ENCODE assay signal across 8 mouse cellular contexts in genomic region chr4:122890881-122891481, GRCm38 (mm10). TPM values are rescaled to one million over a fixed set of nuclear protein-coding genes. Genes with fewer than 3 reads are reported as not detected.
DNase-seq lines count a peak whose midpoint lies in the region; ATAC-seq and TF ChIP-seq lines count a peak whose summit lies in the region.

No protein-coding gene starts in this region.

- no peak for TF ChIP-seq POLR2A in thymus, adult 2 months (IDR thresholded peaks at IDR 0.05; ENCODE audit: control insufficient read depth, extremely low read depth, insufficient read depth, low read length, poor library complexity)

- WGBS in kidney, embryonic 15.5 days, result 11% methylated on average over 3 of the region's 3 CpGs
- 38% methylated on average over 3 of the region's 3 CpGs for WGBS in liver, embryonic 12.5 days (ENCODE audit: insufficient replicate concordance)
- 81% methylated on average over 3 of the region's 3 CpGs for WGBS in thymus, adult 2 months

- H3K27me3 ChIP-seq in kidney, embryonic 15.5 days, result no peaks in the 10 kb centered on the region
- H3K27me3 ChIP-seq in liver, embryonic 12.5 days (replicated peaks), result no peaks in the 10 kb centered on the region
- H3K27me3 ChIP-seq in thymus, adult 2 months (ENCODE audit: control insufficient read depth, insufficient read depth, low read length), result no peaks in the 10 kb centered on the region

- H3K9me3 ChIP-seq in kidney, embryonic 15.5 days (replicated peaks), result no peaks in the 10 kb centered on the region
- no peaks in the 10 kb centered on the region for H3K9me3 ChIP-seq in liver, embryonic 12.5 days (replicated peaks)

- ATAC-seq in kidney, embryonic 15.5 days (replicated peaks; ENCODE audit: low FRiP score), result no peak
- ATAC-seq in liver, embryonic 12.5 days, result no peak

- peak overlapping the region; percentile 11; the same call in 1 of the 2 replicates for H3K27ac ChIP-seq in kidney, embryonic 15.5 days
- H3K27ac ChIP-seq in liver, embryonic 12.5 days, result peak overlapping the region; percentile 61; the same call in 1 of the 2 replicates
- H3K27ac ChIP-seq in thymus, adult 2 months (ENCODE audit: control insufficient read depth, insufficient read depth, low read length), result no peak overlapping the region

- no peak overlapping the region for H3K4me3 ChIP-seq in kidney, embryonic 15.5 days (replicated peaks)
- H3K4me3 ChIP-seq in liver, embryonic 12.5 days, result no peak overlapping the region
- no peak overlapping the region for H3K4me3 ChIP-seq in thymus, adult 2 months (ENCODE audit: control insufficient read depth, insufficient read depth, low read length)

- no peak overlapping the region for H3K4me2 ChIP-seq in kidney, embryonic 15.5 days
- H3K4me2 ChIP-seq in liver, embryonic 12.5 days, result no peak overlapping the region; the same call in 1 of the 2 replicates

- H3K36me3 ChIP-seq in kidney, embryonic 15.5 days, result no peaks in the 10 kb centered on the region
- H3K36me3 ChIP-seq in liver, embryonic 12.5 days, result no peaks in the 10 kb centered on the region
- H3K36me3 ChIP-seq in thymus, adult 2 months (ENCODE audit: control insufficient read depth, insufficient read depth, low read length), result no peaks in the 10 kb centered on the region

- no peak for TF ChIP-seq CTCF in thymus, adult 2 months (IDR thresholded peaks at IDR 0.05; ENCODE audit: borderline replicate concordance, control insufficient read depth, extremely low read depth, insufficient read depth, low read length, poor library complexity)

- peak; percentile 27 for DNase-seq in kidney, adult 11 months
- no peak for DNase-seq in kidney, adult 9 months
- DNase-seq in cerebellum, postnatal 25 days, result peak; percentile 94 to 96
- DNase-seq in gastrocnemius, postnatal 4 days (ENCODE audit: low spot score in 2 of 2), result peak; percentile 50 to 86
- DNase-seq in ovary, postnatal 36 days (ENCODE audit: low spot score), result peak; percentile 79
- DNase-seq in thymus, adult 2 months, result no peak

- H3K9ac ChIP-seq in kidney, embryonic 15.5 days, result no peak overlapping the region
- no peak overlapping the region for H3K9ac ChIP-seq in liver, embryonic 12.5 days

- H3K4me1 ChIP-seq in kidney, embryonic 15.5 days, result peaks cover 12% of the 10 kb centered on the region
- peaks cover 45% of the 10 kb centered on the region for H3K4me1 ChIP-seq in liver, embryonic 12.5 days
- peaks cover 6% of the 10 kb centered on the region for H3K4me1 ChIP-seq in thymus, adult 2 months (replicated peaks; ENCODE audit: control insufficient read depth, insufficient read depth, low read length)

RNA-seq across cellular contexts. Expression of gene Cap1, which starts 5.1 kb away (rescaled TPM):
- 10 to 100 TPM; 87.1 to 87.8 TPM for total RNA-seq in gastrocnemius, postnatal 4 days (2021)
- 71.3 and 79.5 TPM in 2 replicates for polyA plus RNA-seq in kidney, embryonic 15.5 days (2015; fragmentation: Nextera tagmentation; extraction: Ambion mirVana)
- polyA plus RNA-seq in liver, embryonic 12.5 days (2016; fragmentation: Nextera tagmentation; extraction: Ambion mirVana), result 30.3 and 31.6 TPM in 2 replicates
- polyA plus RNA-seq in thymus, adult 2 months (2012; rRNA removed), result 192 and 203 TPM in 2 replicates

RNA-seq across cellular contexts. Expression of gene Ppt1, which starts 54.9 kb away (rescaled TPM):
- 10 to 100 TPM; 29.4 to 30.5 TPM for total RNA-seq in gastrocnemius, postnatal 4 days (2021)
- 76.1 and 82.4 TPM in 2 replicates for polyA plus RNA-seq in kidney, embryonic 15.5 days (2015; fragmentation: Nextera tagmentation; extraction: Ambion mirVana)
- polyA plus RNA-seq in liver, embryonic 12.5 days (2016; fragmentation: Nextera tagmentation; extraction: Ambion mirVana), result 25.0 and 26.0 TPM in 2 replicates
- polyA plus RNA-seq in thymus, adult 2 months (2012; rRNA removed), result 79.5 and 86.7 TPM in 2 replicates

Comparison
In these comparisons a context has a peak if more than half of its experiments do, and no peak if none do; other contexts are left out.
1. DNase-seq: peak in kidney, adult 11 months (single experiment), cerebellum, postnatal 25 days (2 of 2), gastrocnemius, postnatal 4 days (2 of 2) and ovary, postnatal 36 days (single experiment); none in kidney, adult 9 months (single experiment) and thymus, adult 2 months (single experiment).